ENCODE assay signal across 17 mouse cellular contexts in the genomic region with DNA sequence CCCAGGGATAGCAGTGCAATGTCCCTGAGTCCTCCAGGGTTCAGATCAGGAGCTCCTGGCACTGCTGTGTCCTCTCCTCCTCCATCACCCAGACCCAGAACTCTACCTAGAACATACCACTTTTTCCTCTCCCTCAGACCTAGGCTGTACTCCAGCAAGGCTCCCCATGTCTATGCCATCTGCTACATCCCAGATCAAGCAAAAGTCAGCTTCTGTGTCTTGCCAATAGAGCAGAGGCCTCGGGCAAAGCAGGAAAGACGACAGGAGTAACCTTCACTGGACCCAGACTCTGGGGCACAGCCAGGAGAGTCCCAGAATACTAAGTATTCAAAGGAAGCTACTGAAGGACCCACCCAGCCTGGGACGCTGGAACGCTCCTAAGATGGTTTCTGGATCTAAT. TPM values are rescaled to one million over a fixed set of nuclear protein-coding genes. Genes with fewer than 3 reads are reported as not detected.
"Had no signal": no experiment of that assay in that cellular context is flagged by ENCODE, and none has a peak within 500 bp of the region (broad histone marks: within the 10 kb centered on the region; RNA-seq: fewer than 3 reads in every experiment).

No protein-coding gene starts in this region.

- H3K4me3 ChIP-seq: layer of hippocampus, adult 2 months; limb, embryonic 10.5 days; liver, embryonic 15.5 days; neural tube, embryonic 13.5 days had no signal

- H3K9me3 ChIP-seq: limb, embryonic 10.5 days; liver, embryonic 15.5 days; neural tube, embryonic 13.5 days had no signal

- ATAC-seq: lung, postnatal 0 days had no signal

- H3K36me3 ChIP-seq: limb, embryonic 10.5 days; liver, embryonic 15.5 days; neural tube, embryonic 13.5 days had no signal

- H3K9ac ChIP-seq: liver, embryonic 15.5 days; neural tube, embryonic 13.5 days had no signal

- H3K27ac ChIP-seq: kidney, postnatal 0 days; layer of hippocampus, adult 2 months; limb, embryonic 10.5 days; liver, embryonic 15.5 days; neural tube, embryonic 13.5 days had no signal

- H3K27me3 ChIP-seq: liver, embryonic 15.5 days; neural tube, embryonic 13.5 days had no signal

- H3K4me1 ChIP-seq: liver, embryonic 15.5 days had no signal

- DNase-seq: kidney, postnatal 4 days; lung, adult 2 months; lung, postnatal 36 days; midbrain, embryonic 14.5 days; retina, postnatal 1 day; right cerebral cortex, postnatal 4 days; spleen, adult 18-20 months; thymus, adult 2 months; thymus, postnatal 25 days had no signal

- H3K4me2 ChIP-seq: liver, embryonic 11.5 days; liver, embryonic 15.5 days; neural tube, embryonic 13.5 days had no signal

RNA-seq across cellular contexts. Expression of a gene that starts 9.8 kb away (rescaled TPM):
- total RNA-seq: megakaryocyte progenitor cell, adult 5-6 weeks had no signal
